Mouse (Mus musculus): ENCODE measurements around the gene Adk.
"Not testable (repeated sequence)": the region's sequence is repeated elsewhere in the genome, so short reads cannot be mapped to it uniquely, and the experiment has no call there.

Gene Adk

DNA sequence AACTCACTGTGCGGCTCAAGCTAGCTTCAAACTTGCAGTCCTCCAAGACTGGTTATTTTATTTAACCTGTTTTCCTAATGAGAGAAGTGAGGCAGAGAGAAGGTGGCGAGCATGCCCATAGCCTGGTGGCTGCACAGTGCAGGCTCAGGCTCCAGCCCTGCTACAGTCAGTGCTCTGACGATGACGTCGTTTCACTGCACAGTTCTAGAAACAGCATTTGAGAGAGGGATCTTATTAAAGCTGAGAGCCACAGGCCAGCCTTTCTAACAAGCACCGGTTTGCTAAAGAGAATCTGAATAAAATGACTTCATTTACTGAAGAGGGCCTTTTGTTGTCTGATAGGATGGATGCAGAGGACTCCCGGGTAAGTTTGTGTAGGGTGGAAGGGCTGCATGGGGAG, 375.0 kb downstream of the Adk start:
- DNase-seq (ENCODE audit: low read depth, low spot score), result peak; percentile 52

DNA sequence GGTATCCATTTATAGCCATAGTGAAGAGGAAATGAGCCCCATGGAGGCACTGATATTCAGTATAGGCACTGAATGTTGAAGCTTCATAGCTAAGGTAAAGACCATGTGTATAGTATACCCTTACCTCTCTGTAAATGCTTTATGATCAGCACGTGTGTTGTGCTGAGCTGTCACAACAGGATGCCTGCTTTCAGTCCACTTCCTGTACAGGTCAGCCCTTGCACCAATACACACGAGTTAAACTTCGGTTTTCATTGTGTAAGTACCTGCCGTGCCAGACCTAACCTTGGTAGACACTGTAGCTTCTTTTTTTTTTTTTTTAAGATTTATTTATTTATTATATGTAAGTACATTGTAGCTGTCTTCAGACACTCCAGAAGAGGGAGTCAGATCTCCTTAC, 381.0 kb downstream of the Adk start:
- no peak for DNase-seq (ENCODE audit: low read depth, low spot score)

DNA sequence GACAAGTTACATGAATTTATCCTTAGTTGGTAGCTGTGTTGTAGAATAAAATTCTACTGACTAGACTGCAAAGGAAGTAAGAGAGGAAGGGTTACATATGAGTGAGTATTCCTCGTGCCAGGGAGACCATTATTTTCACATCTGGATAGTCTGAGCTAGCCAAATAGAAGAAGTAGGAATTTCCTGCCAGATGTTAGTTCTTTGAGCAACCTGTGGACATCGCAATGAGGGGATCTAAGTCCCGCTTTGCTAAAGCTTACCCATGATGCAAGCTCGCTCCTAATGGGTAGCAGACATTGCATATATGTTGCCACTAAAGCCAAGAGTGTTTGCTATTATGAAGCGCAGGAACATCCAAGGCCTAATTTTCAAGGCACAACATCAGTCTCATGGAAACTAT, 381.6 kb downstream of the Adk start:
- DNase-seq (ENCODE audit: low read depth, low spot score), result no peak

DNA sequence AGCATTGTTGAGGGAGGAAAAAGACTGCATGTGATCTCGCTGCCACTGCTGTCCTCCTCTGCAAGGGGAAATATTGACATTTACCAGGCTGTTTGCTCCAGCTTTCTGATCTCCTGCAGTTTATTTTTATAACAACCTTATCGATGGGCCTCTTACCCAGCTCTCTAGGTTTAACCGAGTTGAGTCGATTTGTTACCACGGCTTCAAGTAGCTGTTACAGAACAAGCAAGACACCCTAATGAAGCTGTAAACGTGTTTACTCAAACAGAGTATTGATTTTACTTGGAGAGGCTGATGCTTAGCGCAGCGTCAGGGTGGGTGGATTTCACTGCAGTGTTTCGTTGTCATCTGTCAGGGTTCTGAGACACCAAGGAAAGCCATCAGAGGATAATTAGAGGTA, 382.3 kb downstream of the Adk start:
- no peak for DNase-seq (ENCODE audit: low read depth, low spot score)

DNA sequence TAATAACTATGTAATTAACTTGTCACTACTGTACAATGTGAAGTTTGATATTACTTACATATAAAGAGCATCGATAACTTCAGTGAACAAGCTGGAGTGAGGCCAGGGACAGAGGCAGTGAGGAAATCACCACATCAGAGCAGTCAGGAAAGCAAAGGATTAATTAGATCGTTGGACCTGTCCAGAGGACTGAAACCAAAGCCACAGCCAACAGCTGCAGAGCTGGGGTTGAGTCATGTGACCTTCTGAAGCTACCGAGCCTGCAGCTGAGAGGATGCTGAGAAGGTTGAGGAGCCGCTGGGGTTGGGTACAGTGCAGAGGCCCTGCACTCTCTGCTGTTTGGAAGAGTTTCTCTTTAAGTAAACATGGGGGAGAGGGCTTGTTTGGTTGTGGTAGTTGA, 387.4 kb downstream of the Adk start:
- DNase-seq (ENCODE audit: low read depth, low spot score), result peak; percentile 71

DNA sequence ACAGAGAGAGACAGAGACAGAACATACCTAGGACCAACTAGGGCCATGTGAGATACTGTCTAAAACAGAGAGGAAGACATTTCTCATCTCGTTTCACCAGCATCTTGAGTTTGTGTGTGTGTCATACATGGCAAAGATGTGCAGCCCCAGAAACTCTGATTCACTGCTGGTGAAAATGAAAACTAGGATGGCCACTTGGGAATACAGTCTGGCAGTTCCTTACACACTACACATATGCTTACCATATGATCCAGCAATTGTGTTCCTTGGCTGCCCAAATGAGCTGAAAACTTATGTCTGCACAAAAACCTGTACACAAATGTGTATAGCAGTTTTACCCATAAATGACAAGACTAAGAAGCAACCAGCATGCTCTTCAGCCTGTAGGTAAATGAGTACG, 388.2 kb downstream of the Adk start:
- DNase-seq (ENCODE audit: low read depth, low spot score), result no peak

DNA sequence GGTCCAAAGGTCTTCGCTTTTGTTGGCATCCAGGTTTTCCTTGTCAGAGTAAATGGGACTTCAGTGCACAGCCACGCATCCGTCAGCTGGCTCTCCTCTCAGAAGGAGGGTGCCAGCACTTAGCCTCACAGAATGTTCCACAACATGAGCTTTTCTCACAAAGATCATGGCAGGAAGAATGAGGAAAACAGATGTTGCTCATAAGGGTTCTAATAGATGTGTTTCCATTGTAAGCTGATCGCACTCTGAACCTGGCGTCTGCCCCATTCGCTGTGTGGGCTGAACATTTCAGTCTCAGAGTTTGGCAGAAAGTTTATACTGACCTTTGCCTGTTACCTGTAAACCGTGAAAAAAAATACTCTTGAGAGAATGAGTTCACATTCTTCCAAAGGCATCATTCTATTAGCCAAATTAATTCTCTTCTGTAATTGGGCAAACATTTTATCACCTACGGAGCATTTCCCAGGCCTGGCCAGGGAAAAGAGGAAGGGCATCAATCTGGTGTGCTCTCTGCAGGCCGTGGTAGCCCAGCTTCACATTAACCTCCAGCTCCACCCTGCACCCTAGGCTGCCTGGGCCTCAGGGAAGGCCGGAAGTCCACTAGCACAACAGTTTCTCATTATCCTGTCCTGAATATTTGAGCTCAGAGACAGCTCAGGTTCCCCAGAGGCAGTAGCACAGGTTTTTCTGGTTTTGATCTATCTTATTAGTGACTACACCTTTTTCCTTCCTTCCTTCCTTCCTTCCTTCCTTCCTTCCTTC, 389.6 kb downstream of the Adk start:
- DNase-seq (ENCODE audit: low read depth, low spot score), result no peak

DNA sequence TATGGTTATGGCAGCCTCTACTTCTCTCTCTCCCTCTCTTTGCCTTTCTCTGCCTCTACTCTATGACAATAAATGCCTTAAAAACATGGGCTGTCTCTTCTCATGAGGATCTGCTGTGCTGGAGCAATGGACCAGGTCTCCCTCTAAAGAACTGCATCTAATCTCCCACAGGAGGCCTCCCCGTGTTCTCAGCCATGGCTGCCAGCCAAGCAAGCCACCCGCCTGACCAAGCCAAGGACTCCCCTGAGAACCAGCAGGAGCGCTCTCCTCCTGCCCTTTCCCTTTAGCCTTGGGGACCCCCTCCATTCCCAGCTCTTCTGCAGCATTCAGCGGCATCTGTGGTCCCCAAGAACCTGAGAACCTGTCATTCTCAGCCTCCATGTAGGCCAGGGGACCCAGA, 400.2 kb downstream of the Adk start:
- no peak for DNase-seq (ENCODE audit: low read depth, low spot score)

DNA sequence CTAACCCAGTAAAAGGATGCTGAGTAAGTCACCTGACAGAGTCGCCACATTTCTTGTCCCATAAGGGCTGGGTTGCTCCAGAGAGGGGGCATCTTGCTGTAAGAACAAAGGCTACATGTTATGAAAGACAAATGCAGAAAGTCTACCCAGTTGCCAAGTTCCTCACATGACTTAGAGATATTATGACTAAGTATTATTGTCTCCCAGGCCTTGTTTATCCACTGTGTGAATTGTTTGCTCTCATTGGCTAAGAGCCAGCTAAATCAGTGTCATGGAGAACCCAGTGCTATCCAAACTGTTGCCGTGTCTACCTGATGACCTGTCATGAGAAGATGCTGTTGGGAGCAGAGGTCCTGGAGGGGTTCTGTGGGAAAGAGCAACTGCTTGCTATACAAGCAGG, 401.5 kb downstream of the Adk start:
- DNase-seq (ENCODE audit: low read depth, low spot score), result no peak

DNA sequence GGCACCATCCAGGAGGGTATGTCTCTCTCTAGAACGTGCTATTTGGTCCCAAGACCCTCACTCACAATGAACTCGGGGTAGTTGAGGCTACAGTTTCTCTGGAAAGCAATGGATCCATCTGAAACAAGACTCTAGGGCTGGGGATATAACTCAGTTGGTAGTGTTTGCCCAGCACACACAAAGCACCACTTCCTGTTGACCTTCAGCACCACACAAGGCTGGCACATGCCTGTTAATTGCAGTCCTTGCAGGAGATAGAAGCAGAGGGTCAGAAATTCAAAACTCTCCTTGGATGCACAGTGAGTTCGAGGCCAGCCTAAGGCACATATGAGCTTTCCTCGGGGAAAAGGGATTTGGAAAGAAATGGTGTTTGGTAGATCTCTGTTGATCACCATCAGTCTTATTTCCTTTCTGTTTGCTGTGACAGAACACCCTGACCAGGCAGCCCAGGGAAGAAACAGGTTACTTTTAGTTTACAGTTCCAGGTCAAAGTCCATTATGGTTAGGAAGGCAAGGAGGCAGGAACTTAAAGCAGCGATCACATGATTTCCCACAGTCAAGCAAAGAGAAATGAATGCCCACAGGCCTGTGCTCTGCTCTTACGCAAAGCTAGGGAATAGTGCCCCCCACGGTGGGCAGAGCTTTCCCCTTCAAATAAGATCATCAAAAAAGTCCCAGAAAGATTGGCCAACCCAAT, 403.4 kb downstream of the Adk start:
- no peak for DNase-seq (ENCODE audit: low read depth, low spot score)

DNA sequence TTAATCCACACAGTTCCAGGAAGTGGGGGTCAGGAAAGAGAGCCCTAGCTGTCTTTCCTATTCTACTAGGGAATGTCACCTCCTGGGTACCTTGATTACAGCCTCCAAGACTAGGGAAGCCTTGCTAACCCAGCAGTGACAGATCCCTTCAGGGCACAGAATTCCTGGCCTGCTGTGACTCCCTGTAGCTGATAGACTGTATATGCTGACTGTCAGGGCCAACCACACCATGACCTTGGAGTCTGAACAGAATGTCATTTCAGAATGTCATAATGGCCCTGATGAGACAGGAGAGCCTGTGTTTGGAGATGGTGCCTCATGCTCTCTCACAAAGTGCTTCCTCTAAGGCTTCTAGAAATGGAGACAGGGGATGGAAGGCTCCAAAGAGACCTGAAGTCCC, 404.2 kb downstream of the Adk start:
- DNase-seq (ENCODE audit: low read depth, low spot score), result no peak

DNA sequence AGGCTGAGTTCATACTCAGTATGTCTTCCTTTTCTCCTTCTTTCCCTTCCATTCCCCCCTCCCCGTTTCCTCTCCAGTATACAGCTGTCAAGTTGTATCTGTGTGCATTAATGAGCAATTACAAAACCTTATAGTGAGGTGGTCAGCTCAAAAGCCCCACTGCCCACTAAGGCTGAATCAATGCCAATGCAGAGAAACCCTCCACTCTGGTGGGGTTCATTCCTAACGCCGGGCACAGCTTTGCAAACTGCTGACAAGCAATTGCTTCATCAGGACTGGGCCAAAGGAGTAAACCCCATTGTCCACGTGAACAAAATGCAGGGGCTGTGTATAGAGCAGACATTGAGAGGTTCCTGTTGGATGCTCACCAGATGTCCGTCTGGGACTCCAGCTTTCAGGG, 405.5 kb downstream of the Adk start:
- no peak for DNase-seq (ENCODE audit: low read depth, low spot score)

DNA sequence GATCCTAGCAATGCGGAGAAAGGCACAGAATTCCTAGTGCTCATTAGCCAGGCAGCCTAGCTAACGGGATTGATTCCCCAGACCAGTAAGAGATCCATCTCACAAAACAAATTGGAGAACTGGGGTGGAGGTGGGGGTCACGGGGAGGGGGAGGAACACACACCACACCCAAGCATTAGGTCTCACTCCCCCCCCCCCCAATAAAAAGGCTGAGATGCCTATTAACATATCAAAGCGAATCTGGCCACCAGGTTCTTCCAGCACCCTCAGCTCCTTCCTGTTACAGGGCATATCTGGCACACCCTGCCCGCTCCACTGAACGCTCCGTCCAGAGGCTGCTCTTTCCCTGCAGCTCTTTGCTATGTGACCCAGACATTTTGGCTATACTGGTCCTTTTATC, 406.3 kb downstream of the Adk start:
- DNase-seq (ENCODE audit: low read depth, low spot score), result no peak

DNA sequence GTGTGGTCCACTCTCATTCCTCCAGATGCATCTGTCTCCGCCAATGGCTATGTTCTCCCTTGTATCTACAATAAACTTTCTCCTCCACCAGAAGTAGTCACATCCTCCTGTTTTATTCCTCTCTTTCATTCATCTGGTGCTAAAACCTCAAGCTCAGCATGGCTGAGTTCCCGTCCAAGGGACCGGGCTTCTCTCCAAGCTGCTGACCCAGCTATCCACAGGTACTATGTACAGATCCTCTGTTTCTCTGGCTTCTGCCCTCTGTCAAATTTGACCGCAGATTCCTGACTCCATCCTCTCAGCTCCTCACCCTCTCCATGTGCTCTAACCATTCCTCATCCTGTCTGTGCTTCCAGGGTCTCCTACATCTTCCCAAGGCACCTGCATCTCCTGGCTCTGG, 406.8 kb downstream of the Adk start:
- DNase-seq (ENCODE audit: low read depth, low spot score), result no peak

DNA sequence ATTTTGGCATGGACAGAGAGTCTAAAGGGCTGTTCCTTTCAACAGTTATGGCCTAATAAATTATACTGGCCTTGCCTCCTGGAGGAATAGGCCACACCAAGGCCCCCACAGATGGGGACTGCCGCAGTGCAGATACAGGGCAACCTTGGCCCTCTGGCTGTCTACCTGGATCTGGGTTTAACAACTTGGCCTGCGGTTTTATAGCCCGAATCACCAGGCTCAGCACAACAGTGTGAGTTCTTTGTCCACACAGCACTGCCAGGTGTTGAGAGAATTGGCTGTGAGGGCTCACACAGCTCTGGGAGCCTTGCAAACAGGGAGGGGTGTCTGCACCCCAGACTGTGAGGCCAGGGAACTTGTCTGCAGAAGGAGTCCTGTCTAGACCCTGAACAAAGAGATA, 410.0 kb downstream of the Adk start:
- DNase-seq (ENCODE audit: low read depth, low spot score), result no peak

DNA sequence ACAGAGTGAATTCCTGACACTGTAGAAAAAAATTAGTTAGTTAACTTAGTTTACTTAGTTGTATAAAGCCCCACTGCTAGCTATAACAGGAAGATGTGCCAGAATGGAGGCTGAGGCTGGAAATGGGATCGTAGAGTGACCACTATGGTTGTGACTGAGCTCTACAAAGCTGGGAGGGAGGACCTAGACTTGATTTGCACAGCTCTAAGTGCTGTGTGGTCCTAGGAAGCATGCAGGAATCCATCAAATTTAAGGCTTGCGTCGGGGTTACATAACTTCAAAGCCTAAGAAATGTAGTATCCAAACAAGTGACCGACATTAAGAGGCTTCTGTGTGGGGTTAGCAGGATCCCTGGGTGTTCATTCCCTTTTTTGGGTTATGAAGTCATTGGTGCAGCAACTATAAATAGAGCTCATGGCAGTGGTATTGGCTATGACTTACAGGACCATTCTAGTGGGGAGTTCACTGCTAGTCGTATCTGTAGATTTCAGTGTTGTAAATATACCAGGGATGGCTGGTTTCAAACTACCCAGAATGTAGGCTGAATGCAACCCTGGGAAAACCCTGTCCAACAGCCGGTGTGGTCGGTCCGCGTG, 410.8 kb downstream of the Adk start:
- no peak for DNase-seq (ENCODE audit: low read depth, low spot score)

DNA sequence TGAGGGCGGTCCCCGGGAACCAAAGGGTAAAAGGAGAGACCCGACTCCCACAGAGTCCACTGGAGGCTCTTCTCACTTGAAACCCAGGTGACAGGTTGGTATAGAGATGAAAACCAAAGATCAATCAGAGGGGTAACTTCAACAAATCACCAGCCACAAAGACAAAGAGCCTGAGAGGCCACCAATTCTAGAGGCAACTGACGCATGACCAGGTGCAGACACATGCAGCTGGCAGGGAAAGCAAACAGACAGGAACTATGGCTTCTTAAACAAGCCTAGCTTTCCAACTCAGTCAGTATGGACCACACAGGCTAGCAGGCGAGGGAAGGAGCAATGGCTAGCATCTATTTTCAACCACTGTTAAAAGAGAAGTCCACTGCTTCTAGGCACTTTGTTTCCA, 418.0 kb downstream of the Adk start:
- DNase-seq (ENCODE audit: low read depth, low spot score), result peak; percentile 81

DNA sequence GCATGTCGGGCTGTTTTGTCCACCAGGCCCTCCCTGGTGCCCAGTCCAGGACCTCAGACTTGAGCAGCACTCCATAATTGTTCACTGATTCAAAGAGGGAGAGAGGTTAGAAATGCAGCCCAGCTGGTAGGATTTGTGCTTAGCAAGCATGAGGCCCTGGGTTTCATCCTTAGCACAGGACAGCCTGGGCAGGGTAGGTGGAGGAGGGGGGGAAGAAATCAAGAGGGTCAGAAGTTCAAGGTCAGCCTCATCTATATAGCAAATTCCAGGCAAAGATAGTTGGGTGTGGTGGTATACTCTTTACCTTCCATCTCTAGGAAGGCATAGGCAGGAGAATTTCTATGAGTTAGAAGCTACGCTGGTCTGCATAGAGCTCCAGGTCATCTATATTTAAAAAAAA, 419.6 kb downstream of the Adk start:
- DNase-seq (ENCODE audit: low read depth, low spot score), result no peak

DNA sequence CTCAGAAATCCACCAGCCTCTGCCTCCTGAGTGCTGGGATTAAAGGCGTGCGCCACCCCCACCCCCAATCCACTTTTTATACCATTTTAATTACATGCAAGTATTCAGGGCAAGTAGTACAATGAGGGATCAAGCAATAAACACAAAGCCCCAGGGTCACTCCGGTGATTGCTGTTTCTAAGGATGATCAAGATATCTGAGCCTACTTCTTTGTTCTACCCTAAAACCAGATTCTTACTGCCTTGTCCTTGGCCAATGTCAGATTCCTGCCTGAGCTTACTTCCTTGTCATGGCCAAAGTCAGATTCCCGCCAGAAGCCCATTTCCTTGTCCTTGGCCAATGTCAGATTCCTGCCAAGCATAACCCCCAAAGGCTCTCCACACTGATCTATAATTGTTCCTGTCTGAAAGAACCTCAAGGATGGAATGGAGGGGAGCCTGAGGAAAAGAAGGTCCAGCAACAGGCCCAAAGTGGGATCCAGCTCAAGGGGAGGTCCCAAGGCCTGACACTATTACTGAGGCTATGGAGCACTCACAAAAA, 422.3 kb downstream of the Adk start:
- DNase-seq (ENCODE audit: low read depth, low spot score), result not testable (repeated sequence)

DNA sequence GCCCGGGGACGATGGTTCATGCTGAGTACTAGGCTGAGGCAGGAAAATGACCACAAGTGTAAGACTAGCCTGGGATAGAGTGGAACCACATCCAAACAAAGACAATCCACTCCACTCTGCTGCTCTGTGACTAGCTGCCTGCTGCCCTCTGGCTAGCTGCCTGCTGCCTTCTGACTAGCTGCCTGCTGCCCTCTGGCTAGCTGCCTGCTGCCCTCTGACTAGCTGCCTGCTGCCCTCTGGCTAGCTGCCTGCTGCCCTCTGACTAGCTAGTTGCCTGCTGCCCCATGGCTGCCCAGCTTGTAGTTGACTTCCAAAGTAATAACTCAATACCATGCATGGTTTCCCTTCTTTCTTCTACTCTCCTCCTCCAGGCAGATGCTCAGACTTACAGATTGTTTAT, 424.8 kb downstream of the Adk start:
- no peak for DNase-seq (ENCODE audit: low read depth, low spot score)

DNA sequence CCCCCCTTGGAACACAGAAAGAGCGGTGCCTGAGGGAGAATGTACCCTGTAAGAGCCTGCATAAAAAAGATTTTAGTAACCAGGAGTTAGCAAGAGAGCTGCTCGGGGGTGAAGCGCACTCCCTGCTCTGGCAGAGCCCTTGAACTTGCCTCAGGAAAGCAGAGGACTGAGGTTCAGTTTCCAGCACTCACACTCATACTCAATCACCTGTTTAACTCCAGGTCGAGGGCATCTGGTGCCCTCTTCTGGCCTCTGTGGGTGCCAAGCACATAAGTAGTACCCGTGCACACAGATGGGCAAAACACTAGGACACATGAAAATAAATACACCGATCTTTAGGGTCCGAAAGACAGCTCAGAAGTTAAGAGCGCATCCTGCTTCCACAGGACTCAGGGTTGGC, 427.2 kb downstream of the Adk start:
- DNase-seq (ENCODE audit: low read depth, low spot score), result no peak

DNA sequence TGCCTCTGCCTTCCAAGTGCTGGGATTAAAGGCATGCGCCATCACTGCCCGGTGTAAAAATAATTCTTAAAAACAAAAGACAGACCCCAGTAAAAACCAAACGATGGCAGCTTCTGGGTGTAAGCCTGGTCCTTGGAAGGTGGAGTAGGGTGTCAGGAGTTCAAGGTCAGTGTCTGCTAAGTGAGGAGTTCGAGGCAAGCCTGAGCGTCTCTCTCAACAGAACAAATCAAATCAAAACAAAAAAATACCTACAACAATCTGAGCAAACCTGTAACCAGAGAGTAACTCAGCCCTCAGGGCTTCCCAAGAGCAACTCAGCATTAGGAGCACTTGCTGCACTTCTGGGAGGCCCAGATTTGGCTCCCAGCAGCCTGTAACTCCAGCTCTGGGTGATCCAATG, 427.8 kb downstream of the Adk start:
- DNase-seq (ENCODE audit: low read depth, low spot score), result no peak

DNA sequence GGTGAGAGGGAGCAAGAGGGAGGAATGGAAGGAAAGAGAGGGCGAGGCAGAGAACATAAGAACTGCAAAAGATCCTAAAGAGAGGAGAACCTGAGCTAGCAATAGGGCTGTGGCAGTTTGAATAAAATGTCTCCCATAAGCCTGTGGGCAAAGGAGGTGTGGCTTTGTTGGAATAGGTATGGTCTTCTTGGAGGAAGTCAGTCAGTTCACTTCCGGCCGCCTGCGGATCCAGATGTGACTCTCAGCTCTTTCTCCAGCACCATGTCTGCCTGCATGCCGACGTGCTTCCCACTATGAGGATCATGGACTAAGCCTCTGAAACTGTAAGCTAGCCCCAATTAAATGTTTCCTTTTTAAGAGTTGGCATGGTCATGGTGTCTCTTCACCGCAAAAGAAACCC, 428.9 kb downstream of the Adk start, which contains the start of gene Kat6b:
Gene Kat6b, plus strand, starts transcription at position 204 of the 400 bp plus-strand sequence.
- no peak for DNase-seq (ENCODE audit: low read depth, low spot score)
